In the genomic region with DNA sequence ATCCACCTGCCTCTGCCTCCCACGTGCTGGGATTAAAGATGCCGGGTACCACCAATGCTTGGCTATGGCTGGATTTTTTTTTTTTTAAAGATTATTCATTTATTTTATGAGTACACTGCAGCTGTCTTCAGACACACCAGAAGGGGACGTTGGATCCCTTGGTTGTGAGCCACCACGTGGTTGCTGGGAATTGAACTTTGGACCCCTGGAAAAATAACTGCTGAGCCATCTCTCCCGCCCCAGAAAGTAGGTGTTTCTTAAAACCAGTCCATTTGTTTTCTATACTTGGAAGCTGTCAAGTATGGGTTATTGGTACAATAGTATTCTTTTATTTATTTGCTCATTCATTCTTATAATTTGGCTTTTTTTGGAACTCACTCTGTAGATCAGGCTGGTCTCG, we compare ENCODE assay signal across 26 mouse cellular contexts. TPM values are rescaled to one million over a fixed set of nuclear protein-coding genes. Genes with fewer than 3 reads are reported as not detected.
DNase-seq lines count a peak whose midpoint lies in the region; ATAC-seq lines count a peak whose summit lies in the region.
"Had no signal": no experiment of that assay in that cellular context is flagged by ENCODE, and none has a peak within 500 bp of the region (broad histone marks: within the 10 kb centered on the region; RNA-seq: fewer than 3 reads in every experiment).

No protein-coding gene starts in this region.

- H3K4me3 ChIP-seq in kidney, embryonic 16.5 days (ENCODE audit: low read length), result no peak overlapping the region
- H3K4me3 ChIP-seq in kidney, embryonic 15.5 days (replicated peaks), result no peak overlapping the region
- H3K4me3 ChIP-seq: forebrain, embryonic 12.5 days; forebrain, embryonic 15.5 days; heart, embryonic 12.5 days; heart, embryonic 15.5 days; hindbrain, embryonic 10.5 days; hindbrain, embryonic 13.5 days had no signal

- H3K4me1 ChIP-seq in kidney, embryonic 16.5 days (ENCODE audit: insufficient read depth, low read length), result peaks cover 11% of the 10 kb centered on the region
- H3K4me1 ChIP-seq in kidney, embryonic 15.5 days, result peaks cover 14% of the 10 kb centered on the region

- H3K27me3 ChIP-seq in kidney, embryonic 16.5 days (ENCODE audit: insufficient read depth, low read length), result no peaks in the 10 kb centered on the region
- H3K27me3 ChIP-seq in kidney, embryonic 15.5 days, result no peaks in the 10 kb centered on the region
- H3K27me3 ChIP-seq: CH12.LX; forebrain, embryonic 12.5 days; forebrain, embryonic 15.5 days; heart, embryonic 12.5 days; heart, embryonic 15.5 days; hindbrain, embryonic 13.5 days; Patski had no signal

- no peak overlapping the region for H3K27ac ChIP-seq in kidney, embryonic 16.5 days (ENCODE audit: low read length)
- H3K27ac ChIP-seq in kidney, embryonic 15.5 days, result no peak overlapping the region
- H3K27ac ChIP-seq: forebrain, embryonic 12.5 days; forebrain, embryonic 15.5 days; heart, embryonic 15.5 days; hindbrain, embryonic 10.5 days; hindbrain, embryonic 13.5 days had no signal

- H3K9me3 ChIP-seq in kidney, embryonic 16.5 days (ENCODE audit: low read length), result no peaks in the 10 kb centered on the region
- H3K9me3 ChIP-seq in kidney, embryonic 15.5 days (replicated peaks), result no peaks in the 10 kb centered on the region
- H3K9me3 ChIP-seq: forebrain, embryonic 12.5 days; forebrain, embryonic 15.5 days; G1E; heart, embryonic 12.5 days; heart, embryonic 15.5 days; hindbrain, embryonic 10.5 days; hindbrain, embryonic 13.5 days had no signal

- peak; percentile 66 for DNase-seq in kidney, adult 11 months
- DNase-seq in kidney, adult 8-10 months, result peak; percentile 51 to 75
- DNase-seq in kidney, postnatal 25 days, result peak; percentile 55 to 60
- DNase-seq in yolk sac, embryonic 10.5 days (ENCODE audit: low spot score), result peak; percentile 32
- no peak for DNase-seq in urinary bladder, adult 18-20 months (ENCODE audit: low spot score in 2 of 2)
- DNase-seq: adrenal gland, postnatal 10 days; adrenal gland, postnatal 36 days; B cell, adult 2 months; cerebellum, adult 18-20 months; cerebellum, adult 9-10 months; cerebellum, postnatal 14 days; gastrocnemius, postnatal 25 days; heart, adult 18-20 months; heart, postnatal 10 days; heart, postnatal 36 days had no signal

- no peak overlapping the region for H3K9ac ChIP-seq in kidney, embryonic 16.5 days (replicated peaks; ENCODE audit: low read length)
- no peak overlapping the region for H3K9ac ChIP-seq in kidney, embryonic 15.5 days
- H3K9ac ChIP-seq: forebrain, embryonic 12.5 days; forebrain, embryonic 15.5 days; heart, embryonic 12.5 days; heart, embryonic 15.5 days; hindbrain, embryonic 13.5 days had no signal

- peaks cover 62% of the 10 kb centered on the region for H3K36me3 ChIP-seq in kidney, embryonic 16.5 days (ENCODE audit: insufficient read depth, low read length)
- H3K36me3 ChIP-seq in kidney, embryonic 15.5 days, result peaks cover 72% of the 10 kb centered on the region

- H3K4me2 ChIP-seq in kidney, embryonic 16.5 days (replicated peaks; ENCODE audit: low read depth, low read length), result no peak overlapping the region
- H3K4me2 ChIP-seq in kidney, embryonic 15.5 days, result no peak overlapping the region
- H3K4me2 ChIP-seq: forebrain, embryonic 12.5 days; forebrain, embryonic 15.5 days; heart, embryonic 12.5 days; heart, embryonic 15.5 days; hindbrain, embryonic 13.5 days had no signal

- no peak for ATAC-seq in kidney, embryonic 16.5 days (ENCODE audit: low FRiP score, low TSS enrichment)
- ATAC-seq in kidney, embryonic 15.5 days (replicated peaks; ENCODE audit: low FRiP score), result no peak
- ATAC-seq: forebrain, embryonic 15.5 days; Patski had no signal

- WGBS in kidney, embryonic 16.5 days, result 89% methylated on average over 6 of the region's 6 CpGs
- WGBS in kidney, embryonic 15.5 days, result 92% methylated on average over 6 of the region's 6 CpGs

RNA-seq across cellular contexts. Expression of a gene that starts 5.5 kb away (rescaled TPM):
- polyA plus RNA-seq in kidney, embryonic 16.5 days (2015; fragmentation: Nextera tagmentation; extraction: Ambion mirVana), result 81.0 and 82.4 TPM in 2 replicates
- polyA plus RNA-seq in kidney, embryonic 15.5 days (2015; fragmentation: Nextera tagmentation; extraction: Ambion mirVana), result 83.5 and 84.2 TPM in 2 replicates

RNA-seq across cellular contexts. Expression of a gene that starts 31.9 kb away (rescaled TPM):
- 69.7 and 71.7 TPM in 2 replicates for polyA plus RNA-seq in kidney, embryonic 16.5 days (2015; fragmentation: Nextera tagmentation; extraction: Ambion mirVana)
- polyA plus RNA-seq in kidney, embryonic 15.5 days (2015; fragmentation: Nextera tagmentation; extraction: Ambion mirVana), result 55.2 and 59.5 TPM in 2 replicates

Comparison
In these comparisons a context has a peak if more than half of its experiments do, and no peak if none do; other contexts are left out.
1. DNase-seq: peak in kidney, adult 11 months (single experiment), kidney, adult 8-10 months (2 of 2), kidney, postnatal 25 days (2 of 2) and yolk sac, embryonic 10.5 days (single experiment); none in urinary bladder, adult 18-20 months (0 of 2).